Mouse (Mus musculus) forebrain, embryonic 11.5 days (tissue): ENCODE data around the gene Qsox1. TPM values are rescaled to one million over a fixed set of nuclear protein-coding genes. Genes with fewer than 3 reads are reported as not detected.

Experiments
- ATAC-seq: fragments of 200-750 bp; cut with Nextera tagmentation; replicated peaks from 2 replicates; pipeline ENCODE4 v1.8.0; 2017; ENCODE audit warnings: moderate TSS enrichment; ENCODE audit not compliant: low FRiP score
- DNase-seq: peaks from one replicate; pipeline ENCODE4 v3.0.0-alpha.2; 2017; ENCODE audit warnings: low spot score
- H3K27ac ChIP-seq: fragments of 300-500 bp; sonication (generic); 2 replicates; pipeline ENCODE4 v1.5.1; 2014; ENCODE audit warnings: low read depth, low read length
- H3K27me3 ChIP-seq: fragments of 300-500 bp; sonication (generic); 2 replicates; pipeline ENCODE4 v1.6.1; 2014; ENCODE audit warnings: mild to moderate bottlenecking, low read length, mixed read lengths; ENCODE audit not compliant: control insufficient read depth, insufficient read depth
- H3K36me3 ChIP-seq: fragments of 300-500 bp; sonication (generic); 2 replicates; pipeline ENCODE4 v1.6.1; 2014; ENCODE audit warnings: mild to moderate bottlenecking, low read length, moderate library complexity, mixed read lengths; ENCODE audit not compliant: control insufficient read depth, insufficient read depth
- H3K4me1 ChIP-seq: fragments of 300-500 bp; sonication (generic); replicated peaks from 2 replicates; pipeline ENCODE4 v1.6.1; 2014; ENCODE audit warnings: low read length, mixed read lengths; ENCODE audit not compliant: control insufficient read depth, insufficient read depth
- H3K4me2 ChIP-seq: fragments of 300-500 bp; sonication (generic); 2 replicates; pipeline ENCODE4 v1.6.1; 2014; ENCODE audit warnings: low read depth, mild to moderate bottlenecking, low read length, moderate library complexity, mixed read lengths; ENCODE audit not compliant: severe bottlenecking
- H3K4me3 ChIP-seq: fragments of 300-500 bp; sonication (generic); 2 replicates; pipeline ENCODE4 v1.5.1; 2014; ENCODE audit warnings: low read depth, low read length
- H3K9ac ChIP-seq: fragments of 300-500 bp; sonication (generic); 2 replicates; pipeline ENCODE4 v1.6.1; 2014; ENCODE audit warnings: low read length
- H3K9me3 ChIP-seq: fragments of 300-500 bp; sonication (generic); 2 replicates; pipeline ENCODE4 v1.6.1; 2016; ENCODE audit warnings: low read length, mixed read lengths; ENCODE audit not compliant: control insufficient read depth
- WGBS: fragments of 180-500 bp; shearing (Covaris S2); extraction: QIAGEN DNeasy Blood & Tissue Kit; methylation state at CpG from one replicate; pipeline ENCODE4 v1.1.7; 2014; 5-methylcytosine and 5-hydroxymethylcytosine counted together
- polyA plus RNA-seq: library from polyadenylated mRNA; unstranded; fragments of >200 nt; fragmentation: Nextera tagmentation; extraction: Ambion mirVana; gene quantifications from 2 replicates; pipeline ENCODE4 v1.2.1, GENCODE M21; 2014

Qsox1 gene
- polyA plus RNA-seq, 1 experiment from 2014 or later: 8.4 TPM

DNA sequence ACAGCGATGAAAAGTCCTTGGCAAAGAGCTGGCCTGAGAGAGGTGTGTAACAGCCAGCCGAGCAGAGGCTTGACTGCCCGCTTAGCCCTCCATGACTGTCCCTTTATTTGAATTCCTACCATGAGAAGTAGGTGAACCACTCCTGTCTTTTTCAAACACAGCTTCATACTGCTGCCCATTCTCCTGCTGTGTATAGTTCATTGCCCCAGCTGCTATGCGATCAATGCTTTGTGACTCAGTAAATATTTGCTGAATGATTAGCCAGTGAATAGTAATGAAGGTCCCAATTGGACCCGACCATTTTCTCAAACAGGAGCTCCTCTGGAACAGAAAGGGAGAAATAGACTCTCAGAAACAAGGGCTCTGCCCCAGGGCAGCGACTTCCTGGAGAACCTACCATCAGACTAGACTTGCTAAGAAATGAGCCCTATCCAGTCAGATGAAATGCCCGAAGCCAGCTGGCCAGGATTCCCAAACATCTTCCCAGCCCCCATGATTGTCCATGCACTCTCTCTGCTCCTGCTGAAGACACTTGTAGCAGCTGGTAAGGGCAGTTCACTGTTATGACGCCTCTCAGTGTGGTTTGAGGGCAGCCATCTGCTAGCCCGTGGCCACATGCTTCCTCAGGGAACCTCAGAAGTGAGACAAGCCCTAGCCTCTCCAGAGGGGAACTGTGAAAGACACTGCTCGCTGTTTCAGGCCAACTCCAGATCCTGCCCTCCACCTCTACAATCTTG lies 2.8 kb downstream of the Qsox1 start:
- peaks cover 5% of the 10 kb centered on the region for H3K4me1 ChIP-seq
- no peaks in the 10 kb centered on the region for H3K9me3 ChIP-seq
- no peak overlapping the region for H3K27ac ChIP-seq
- no peaks in the 10 kb centered on the region for H3K27me3 ChIP-seq
- no peaks in the 10 kb centered on the region for H3K36me3 ChIP-seq
- ATAC-seq (no peak), DNase-seq (no peak)
- H3K4me2 ChIP-seq: no peak overlapping the region
- 77% methylated on average over 10 of the region's 10 CpGs for WGBS
- no peak overlapping the region for H3K4me3 ChIP-seq
- H3K9ac ChIP-seq: no peak overlapping the region

- Histone ChIP-seq H3K4me1 (peaks cover 4% of the 10 kb centered on the region), H3K4me3 (no peak overlapping the region), H3K9ac (no peak overlapping the region), H3K9me3 (no peaks in the 10 kb centered on the region), H3K27ac (no peak overlapping the region), H3K36me3 (no peaks in the 10 kb centered on the region), H3K27me3 (no peaks in the 10 kb centered on the region), H3K4me2 (no peak overlapping the region)
- ATAC-seq: no peak
- WGBS: 93% methylated on average over 4 of the region's 4 CpGs
- DNase-seq: no peak
Measured at GRCm38 (mm10) chr1:155808261-155808660, 4.4 kb downstream of the Qsox1 start.

DNA sequence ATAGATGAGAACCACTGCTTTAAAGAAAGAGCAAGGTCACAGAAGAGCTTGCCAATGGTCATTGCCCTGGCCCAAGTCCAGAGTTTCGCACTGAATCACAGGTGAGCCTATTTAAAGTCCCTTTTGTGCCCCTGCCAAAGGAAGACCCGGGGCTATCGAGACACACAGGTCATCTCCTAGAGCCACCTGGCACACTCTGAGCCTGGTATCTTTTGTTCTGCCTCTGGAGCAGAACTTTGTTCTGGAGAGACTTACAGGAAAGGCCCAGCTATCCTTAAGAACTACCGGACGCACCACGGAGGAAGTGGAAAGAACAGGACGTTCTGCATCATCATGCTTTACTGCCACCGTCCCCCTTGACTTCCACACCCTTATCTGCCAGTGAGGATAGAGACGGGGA lies 7.1 kb downstream of the Qsox1 start:
- WGBS: 92% methylated on average over 9 of the region's 9 CpGs
- H3K9me3 ChIP-seq: no peaks in the 10 kb centered on the region
- 0 out of 2 replicates have a peak, but pooled peaks cover 1% of the 10 kb centered on the region for H3K4me1 ChIP-seq
- no peak overlapping the region for H3K27ac ChIP-seq
- ATAC-seq: no peak
- H3K9ac ChIP-seq: no peak overlapping the region
- H3K4me3 ChIP-seq: no peak overlapping the region
- no peaks in the 10 kb centered on the region for H3K36me3 ChIP-seq
- no peak for DNase-seq
- H3K4me2 ChIP-seq: no peak overlapping the region
- H3K27me3 ChIP-seq: no peaks in the 10 kb centered on the region

DNA sequence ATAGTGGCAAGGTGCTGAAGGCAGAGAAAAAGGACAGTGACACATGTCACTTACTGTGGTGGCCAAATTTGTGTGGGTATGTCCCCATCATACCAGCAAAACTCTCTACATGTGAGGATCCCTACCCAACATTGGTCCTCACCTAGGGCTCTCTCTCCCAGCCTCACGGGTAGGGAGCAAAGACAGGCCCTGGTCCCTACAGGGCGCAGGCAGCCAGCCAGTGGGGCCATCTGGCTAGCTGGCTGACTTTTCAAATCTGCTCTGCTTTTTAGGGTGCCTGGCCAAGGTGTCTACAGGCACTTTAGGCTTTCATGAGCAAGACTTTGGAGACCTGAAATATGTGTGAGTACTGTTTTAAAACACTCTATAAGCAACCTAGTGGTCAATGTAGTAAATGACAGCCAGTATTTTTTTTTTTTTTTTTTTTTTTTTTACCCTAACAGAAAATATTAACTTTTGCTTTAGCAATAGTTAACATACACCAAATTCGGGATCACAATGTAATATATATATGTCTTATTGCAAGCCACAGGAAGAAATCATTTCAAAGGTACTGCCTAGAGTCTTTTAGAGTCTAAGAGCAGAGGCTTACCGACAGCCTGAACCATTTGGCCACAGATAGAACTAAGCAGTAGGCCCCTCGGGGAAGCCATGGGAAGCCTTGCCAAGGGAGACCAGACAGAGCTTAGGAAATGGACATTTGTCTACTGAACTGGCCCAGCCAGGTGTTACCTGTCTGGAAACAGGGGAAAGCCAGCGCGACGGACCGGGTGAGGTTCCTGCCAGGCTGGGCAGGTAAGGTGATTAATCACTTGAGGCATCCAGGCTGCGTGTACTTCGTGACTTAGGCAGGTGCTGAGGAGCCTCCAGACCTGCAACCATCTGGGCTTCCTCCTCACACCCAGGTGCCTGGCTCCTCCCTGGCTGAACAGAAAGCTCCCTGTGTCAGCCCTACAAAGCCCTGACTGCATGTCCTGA lies 11.4 kb downstream of the Qsox1 start:
- H3K9ac ChIP-seq: no peak overlapping the region
- no peak overlapping the region for H3K4me3 ChIP-seq
- H3K27ac ChIP-seq: no peak overlapping the region
- H3K9me3 ChIP-seq: no peaks in the 10 kb centered on the region
- no peak overlapping the region for H3K4me2 ChIP-seq
- 92% methylated on average over 11 of the region's 11 CpGs for WGBS
- DNase-seq: no peak
- H3K4me1 ChIP-seq: no peaks in the 10 kb centered on the region
- no peak for ATAC-seq
- no peaks in the 10 kb centered on the region for H3K36me3 ChIP-seq
- H3K27me3 ChIP-seq: no peaks in the 10 kb centered on the region

DNA sequence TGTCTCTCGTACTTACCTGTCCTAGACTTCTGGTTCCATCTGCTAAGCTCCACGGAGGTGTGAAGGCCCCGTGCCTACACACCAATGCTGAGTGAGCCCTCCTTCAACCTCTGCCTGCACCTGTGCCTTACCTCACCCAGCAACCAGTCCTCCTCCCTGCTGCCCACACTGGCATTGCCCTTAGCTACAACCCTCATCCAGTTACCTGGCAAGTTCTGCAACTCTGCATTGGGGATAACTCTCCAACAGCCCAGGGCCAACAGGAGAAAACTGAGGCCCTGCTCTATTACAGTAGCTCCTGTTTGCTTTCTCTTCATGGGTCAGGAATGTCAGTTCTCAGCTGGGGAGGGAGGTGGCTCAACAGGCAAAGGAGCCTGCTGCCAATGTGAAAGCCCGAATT lies 14.7 kb downstream of the Qsox1 start:
- Histone ChIP-seq H3K27ac (no peak overlapping the region), H3K36me3 (no peaks in the 10 kb centered on the region; the same call in 1 of the 2 replicates), H3K9me3 (no peaks in the 10 kb centered on the region), H3K27me3 (no peaks in the 10 kb centered on the region), H3K4me1 (no peaks in the 10 kb centered on the region), H3K4me2 (no peak overlapping the region), H3K4me3 (no peak overlapping the region), H3K9ac (no peak overlapping the region)
- WGBS: 100% methylated on average over 4 of the region's 4 CpGs
- ATAC-seq (no peak), DNase-seq (no peak)

GRCm38 (mm10) chr1:155797425-155797824 lies 15.3 kb downstream of the Qsox1 start:
- Histone ChIP-seq H3K4me3 (no peak overlapping the region), H3K36me3 (no peaks in the 10 kb centered on the region; the same call in 1 of the 2 replicates), H3K9me3 (no peaks in the 10 kb centered on the region), H3K27ac (no peak overlapping the region), H3K27me3 (no peaks in the 10 kb centered on the region), H3K4me1 (no peaks in the 10 kb centered on the region), H3K9ac (no peak overlapping the region), H3K4me2 (no peak overlapping the region)
- DNase-seq: no peak
- ATAC-seq: no peak
- WGBS: 88% methylated on average over 4 of the region's 4 CpGs

DNA sequence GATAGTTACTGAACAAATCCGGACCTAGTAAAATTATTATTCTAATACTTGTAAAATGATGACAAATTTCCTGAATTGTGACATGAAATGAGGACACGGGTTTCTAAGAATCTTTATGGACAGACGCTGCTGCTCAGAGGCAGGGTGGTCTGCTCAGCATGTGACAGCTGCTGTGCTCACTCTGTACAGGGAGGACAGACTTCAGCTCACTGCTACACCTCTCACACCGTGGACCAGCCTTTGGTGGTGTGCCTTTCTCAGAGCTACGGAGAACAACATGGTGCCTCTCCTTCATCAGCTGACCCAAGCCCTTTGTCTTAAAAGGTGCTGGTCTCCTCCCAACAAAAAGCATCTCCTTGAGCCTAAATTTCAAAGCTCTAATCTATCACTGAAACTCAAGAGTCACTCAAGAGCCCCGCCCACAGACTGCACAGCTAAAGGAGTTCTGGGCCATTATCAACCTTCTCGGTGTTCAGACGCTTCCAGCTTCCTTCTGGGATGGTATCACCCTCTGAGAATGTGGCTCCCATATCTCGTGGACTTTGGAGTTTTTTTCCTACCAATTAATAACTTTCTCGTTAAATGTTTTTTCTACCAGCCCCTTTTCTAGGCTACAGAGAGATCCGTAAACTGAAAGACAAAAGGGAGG lies 15.8 kb downstream of the Qsox1 start:
- H3K9me3 ChIP-seq: no peaks in the 10 kb centered on the region
- 78% methylated on average over 11 of the region's 11 CpGs for WGBS
- no peak overlapping the region for H3K4me3 ChIP-seq
- no peak for DNase-seq
- no peak overlapping the region for H3K27ac ChIP-seq
- no peak overlapping the region for H3K9ac ChIP-seq
- no peaks in the 10 kb centered on the region for H3K27me3 ChIP-seq
- no peaks in the 10 kb centered on the region for H3K4me1 ChIP-seq
- no peak overlapping the region for H3K4me2 ChIP-seq
- no peaks in the 10 kb centered on the region; the same call in 1 of the 2 replicates for H3K36me3 ChIP-seq
- ATAC-seq: no peak

DNA sequence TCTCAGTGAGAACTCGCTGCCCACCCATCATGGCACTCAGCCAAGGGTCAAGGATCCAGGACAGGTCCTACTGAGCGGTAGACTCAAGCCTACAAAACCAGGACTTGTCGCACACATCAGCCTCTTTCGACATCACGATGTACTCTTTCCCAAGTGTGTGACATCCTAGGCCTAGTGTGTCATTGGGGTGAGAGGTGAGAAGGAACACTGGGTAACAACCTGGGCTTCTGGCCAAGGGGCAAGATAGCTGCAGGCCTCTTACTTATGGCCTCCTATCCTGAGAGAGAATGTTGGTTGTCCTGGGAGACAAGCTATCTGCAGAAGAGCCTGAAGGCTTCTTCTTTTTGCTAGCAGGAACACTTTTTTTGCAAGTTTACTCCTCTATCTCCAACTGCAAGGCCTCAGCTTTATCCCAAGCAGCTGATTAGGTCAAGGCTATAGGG lies 16.9 kb downstream of the Qsox1 start:
- Histone ChIP-seq H3K36me3 (no peaks in the 10 kb centered on the region; the same call in 1 of the 2 replicates), H3K4me3 (no peak overlapping the region), H3K27ac (no peak overlapping the region), H3K27me3 (no peaks in the 10 kb centered on the region), H3K4me1 (no peaks in the 10 kb centered on the region), H3K9me3 (no peaks in the 10 kb centered on the region), H3K4me2 (no peak overlapping the region), H3K9ac (no peak overlapping the region)
- ATAC-seq: no peak
- DNase-seq: no peak
- 93% methylated on average over 5 of the region's 5 CpGs for WGBS
